Mouse (Mus musculus) ovary, postnatal 10 days (tissue): ENCODE results near the gene Olfr972.
"Not testable (repeated sequence)": the region's sequence is repeated elsewhere in the genome, so short reads cannot be mapped to it uniquely, and the experiment has no call there.

Source experiments
- DNase-seq: peaks from one replicate; pipeline ENCODE4 v3.0.0; 2022; ENCODE audit warnings: low spot score

Gene Olfr972

DNA sequence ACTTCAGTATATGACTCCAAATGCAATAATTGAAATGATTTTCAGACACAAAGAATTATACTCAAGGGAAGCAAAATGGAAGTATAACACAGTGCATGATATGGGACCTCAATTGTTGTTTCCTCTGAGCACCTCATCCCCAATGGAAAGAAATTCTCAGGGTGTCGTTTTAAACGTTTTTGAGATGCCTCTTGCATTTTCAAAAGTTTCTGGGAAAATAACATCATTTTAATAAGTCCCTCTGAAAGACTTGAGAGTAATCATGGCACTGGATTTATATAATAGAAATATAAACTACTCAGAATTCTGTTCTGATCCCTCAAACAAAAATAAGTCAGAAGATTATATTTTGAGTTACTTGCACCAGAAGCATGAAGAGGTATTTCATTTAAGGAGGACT lies at the start of gene Olfr972:
Gene Olfr972 (plus strand): TSS at position 301 of the 400 bp plus-strand sequence.
- DNase-seq = no peak

GRCm38 (mm10) chr9:39836576-39836975 lies 29.6 kb upstream of the Olfr972 start, which contains the start of gene Olfr971:
Olfr971 (plus strand) TSS chr9:39836876.
- not testable (repeated sequence) for DNase-seq

DNA sequence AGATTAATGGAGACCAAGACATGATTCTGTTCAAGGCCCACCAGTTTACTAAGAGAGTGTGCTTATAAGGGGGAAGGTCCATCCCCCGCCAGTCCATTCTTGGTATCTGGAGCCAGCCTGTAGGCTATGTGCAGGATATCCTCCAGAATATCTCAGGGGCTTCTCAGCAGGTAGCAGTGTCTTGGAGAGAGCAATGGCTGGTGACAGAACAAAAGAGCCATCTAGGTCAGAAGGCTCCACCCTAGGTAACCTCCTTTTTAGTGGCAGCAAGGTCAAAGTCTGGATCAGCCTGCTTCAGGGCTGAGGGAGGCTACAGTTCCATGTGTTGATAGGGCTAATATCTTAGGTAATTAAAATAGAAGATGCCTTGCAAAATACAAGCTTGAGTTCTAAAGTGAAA lies 5.8 kb downstream of the Olfr972 start:
- DNase-seq = not testable (repeated sequence)

DNA sequence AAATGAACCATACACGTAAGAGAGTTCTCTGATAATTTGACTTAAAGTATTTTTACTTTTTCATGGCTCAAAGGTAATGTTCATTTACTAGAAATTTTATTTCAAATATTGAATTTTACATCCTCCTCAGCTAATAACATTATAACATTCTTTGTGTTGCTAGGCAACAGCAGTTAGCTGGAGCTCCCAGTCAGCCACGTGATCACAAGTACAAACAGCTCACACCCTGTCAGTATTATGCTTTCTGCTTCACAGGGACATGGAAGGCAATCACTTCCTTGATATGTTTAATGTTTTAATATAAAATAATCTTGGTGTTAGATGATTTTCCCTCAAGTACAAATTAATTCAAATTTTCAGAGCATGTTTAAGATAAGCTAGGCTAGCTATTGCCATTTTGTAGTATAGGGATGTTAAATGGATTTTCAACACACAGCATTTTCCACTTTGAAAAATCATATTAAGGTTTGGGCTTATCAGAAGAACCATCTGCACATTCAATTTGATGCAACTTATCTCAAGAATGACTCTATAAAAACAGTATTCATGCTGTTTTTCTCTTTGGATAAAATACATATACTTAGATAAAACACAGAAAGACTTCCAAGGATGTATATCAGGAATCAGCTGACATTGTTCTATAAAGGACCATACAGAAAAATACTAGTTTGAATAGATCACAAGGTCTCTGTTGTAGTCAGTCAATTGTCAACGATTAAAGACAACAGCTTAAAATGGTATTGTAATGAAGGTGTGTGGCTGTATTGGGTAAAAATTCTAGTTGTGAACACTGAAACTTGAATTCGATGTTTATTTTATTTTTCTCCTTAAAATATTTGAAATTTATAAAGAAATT lies 11.5 kb downstream of the Olfr972 start:
- not testable (repeated sequence) for DNase-seq

- no peak for DNase-seq
Measured at GRCm38 (mm10) chr9:39905106-39905505, 38.9 kb downstream of the Olfr972 start.

- DNase-seq = no peak
Measured at GRCm38 (mm10) chr9:39907036-39907435, 40.8 kb downstream of the Olfr972 start, which contains the start of gene Olfr229. Olfr229 (plus strand) TSS chr9:39907336.

GRCm38 (mm10) chr9:39909939-39910338 lies 43.7 kb downstream of the Olfr972 start:
- no peak for DNase-seq
